Mouse (Mus musculus): ENCODE data around the gene Ccdc162.

DNA sequence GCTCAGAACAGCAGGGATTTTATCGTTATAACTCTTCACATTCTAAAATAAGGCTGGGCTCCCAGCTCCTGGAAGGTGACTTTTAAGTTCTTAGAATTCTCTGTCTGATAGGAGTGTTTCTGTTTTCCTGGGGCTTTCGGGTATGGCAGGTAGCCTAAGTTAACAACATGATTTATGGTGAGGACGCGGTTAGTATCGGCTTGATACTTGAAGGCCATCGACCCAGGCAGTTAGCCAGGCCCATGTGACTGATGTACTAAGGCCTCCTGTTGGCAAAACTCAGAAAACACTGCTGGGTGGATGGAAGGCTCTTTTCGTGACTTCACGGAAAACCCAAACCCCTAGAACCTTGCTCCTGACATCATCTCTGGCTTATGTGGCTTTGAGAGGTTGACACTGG is 7.1 kb downstream of the Ccdc162 start:
- no peak for TF ChIP-seq CTCF (IDR thresholded peaks at IDR 0.05; ENCODE audit: low read depth)
- no peak for TF ChIP-seq EP300 (optimal IDR thresholded peaks at IDR 0.05)

Data from stomach, postnatal 0 days (tissue).